Mouse (Mus musculus): ENCODE data around the gene Tbc1d9b.

DNA sequence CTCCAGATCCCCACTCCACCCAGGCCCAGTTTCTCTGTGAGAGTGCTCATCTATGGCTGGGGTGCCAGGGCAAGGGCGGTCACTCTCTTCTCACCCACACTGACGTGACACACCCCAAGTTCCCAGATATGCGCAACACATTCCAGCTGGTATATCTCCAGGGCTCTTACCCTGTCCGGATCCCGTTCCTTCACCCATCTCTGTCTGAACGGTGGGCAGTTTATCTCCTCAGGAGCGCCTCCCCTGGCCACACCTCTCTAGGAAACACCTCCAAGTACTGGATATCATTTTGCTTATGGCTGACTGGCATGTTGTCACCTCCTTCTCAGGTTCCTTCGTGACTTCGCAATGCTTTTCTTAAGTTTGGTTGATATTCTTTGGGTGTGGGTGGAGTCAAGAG lies 84.4 kb downstream of the Tbc1d9b start:
- TF ChIP-seq GATA1 (IDR thresholded peaks at IDR 0.05; ENCODE audit: low read length) (no peak), TAL1 (IDR thresholded peaks at IDR 0.05; ENCODE audit: low read length) (no peak)

Measured in erythroblast, embryonic 14.5 days (primary cell).